Mouse (Mus musculus) G1E (cell line): ENCODE data around the gene Cox7b2. TPM values are rescaled to one million over a fixed set of nuclear protein-coding genes. Genes with fewer than 3 reads are reported as not detected.

ENCODE experiments used
- ATAC-seq: 2 replicates; pipeline ENCODE4 v1.8.0; 2016; ENCODE audit warnings: mild to moderate bottlenecking; ENCODE audit not compliant: insufficient number of reproducible peaks, poor library complexity, low FRiP score, severe bottlenecking; ENCODE audit errors: extremely low read depth
- DNase-seq: peaks from one replicate; pipeline ENCODE4 v3.0.0; 2012; ENCODE audit warnings: low spot score
- H3K27me3 ChIP-seq: 2 replicates; pipeline ENCODE4 v1.6.1; 2012; ENCODE audit warnings: mild to moderate bottlenecking, low read length, inconsistent platforms; ENCODE audit not compliant: insufficient read depth
- H3K36me3 ChIP-seq: replicated peaks from 2 replicates; pipeline ENCODE3; 2012; ENCODE audit warnings: mild to moderate bottlenecking, inconsistent platforms
- H3K4me1 ChIP-seq: 2 replicates; pipeline ENCODE4 v1.6.1; 2012; ENCODE audit warnings: low read depth, low read length, inconsistent platforms, mixed read lengths; ENCODE audit not compliant: insufficient read depth
- H3K4me3 ChIP-seq: 2 replicates; pipeline ENCODE4 v1.5.1; 2012; ENCODE audit warnings: low read depth, mild to moderate bottlenecking, inconsistent platforms, low read length, moderate library complexity, mixed read lengths
- H3K9me3 ChIP-seq: replicated peaks from 2 replicates; pipeline ENCODE4 v1.6.1; 2012; ENCODE audit warnings: inconsistent platforms
- CTCF ChIP-seq: IDR thresholded peaks from 2 replicates; pipeline ENCODE4 v1.5.1; 2012; ENCODE audit warnings: low read depth, low read length, inconsistent platforms, mixed read lengths
- GATA1 ChIP-seq: IDR thresholded peaks from 2 replicates; pipeline ENCODE4 v1.6.1; 2012; ENCODE audit warnings: borderline replicate concordance, low read length, inconsistent platforms, mixed read lengths
- GATA2 ChIP-seq: IDR thresholded peaks from 2 replicates; pipeline ENCODE4 v1.6.1; 2012; ENCODE audit warnings: low read depth, low read length, inconsistent platforms, borderline replicate concordance
- POLR2AphosphoS5 ChIP-seq: IDR thresholded peaks from 2 replicates; pipeline ENCODE4 v1.6.1; 2012; ENCODE audit warnings: low read depth, low read length, inconsistent platforms; ENCODE audit not compliant: insufficient replicate concordance
- TAL1 ChIP-seq: conservative IDR thresholded peaks from 2 replicates; pipeline ENCODE4 v1.6.1; 2012; ENCODE audit warnings: low read depth, low read length, inconsistent platforms, mixed read lengths
- polyA plus RNA-seq: library from polyadenylated mRNA; stranded (reverse); fragments of >175 nt; gene quantifications from 2 replicates; pipeline ENCODE4 v1.2.3, GENCODE M21; 2012
- total RNA-seq, 2 experiments: library from RNA; stranded (forward) in 1 of 2; stranded (reverse) in 1 of 2; fragments of 200-1000 nt in 1 of 2; fragments of >200 nt in 1 of 2; fragmentation: Nextera tagmentation in 1 of 2; gene quantifications; 2 replicates each; pipeline ENCODE4 v1.2.3; 2014 to 2017

Cox7b2 gene
- total and polyA plus RNA-seq, 3 experiments, result not detected

DNA sequence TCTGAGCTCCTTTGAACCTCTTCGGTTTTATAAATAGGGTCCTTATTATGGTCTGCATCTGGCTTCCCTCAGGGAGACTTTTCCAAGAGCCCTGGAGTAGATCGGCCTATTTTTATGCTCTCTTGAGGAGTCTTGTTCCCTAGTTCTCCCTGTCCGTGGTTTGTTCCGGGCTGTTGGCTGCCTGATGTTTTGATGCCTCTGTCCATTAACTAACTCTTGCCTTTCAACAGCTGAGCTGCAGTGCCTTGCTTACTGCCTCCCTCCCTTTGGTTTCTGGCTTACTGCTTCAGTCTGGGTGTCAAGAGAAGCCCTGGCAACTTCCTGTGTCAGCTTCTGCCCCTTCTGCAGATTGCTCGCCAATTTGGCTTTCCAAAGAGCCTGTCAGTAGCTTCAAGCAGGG, 52.4 kb downstream of the Cox7b2 start:
- DNase-seq (no peak), ATAC-seq (no peak)
- no peak overlapping the region for H3K4me3 ChIP-seq
- TF ChIP-seq GATA2 (no peak), CTCF (no peak), POLR2AphosphoS5 (no peak), GATA1 (no peak), TAL1 (no peak)
- no peaks in the 10 kb centered on the region for H3K4me1 ChIP-seq
- no peaks in the 10 kb centered on the region for H3K36me3 ChIP-seq
- no peaks in the 10 kb centered on the region for H3K9me3 ChIP-seq
- H3K27me3 ChIP-seq, result no peaks in the 10 kb centered on the region

DNA sequence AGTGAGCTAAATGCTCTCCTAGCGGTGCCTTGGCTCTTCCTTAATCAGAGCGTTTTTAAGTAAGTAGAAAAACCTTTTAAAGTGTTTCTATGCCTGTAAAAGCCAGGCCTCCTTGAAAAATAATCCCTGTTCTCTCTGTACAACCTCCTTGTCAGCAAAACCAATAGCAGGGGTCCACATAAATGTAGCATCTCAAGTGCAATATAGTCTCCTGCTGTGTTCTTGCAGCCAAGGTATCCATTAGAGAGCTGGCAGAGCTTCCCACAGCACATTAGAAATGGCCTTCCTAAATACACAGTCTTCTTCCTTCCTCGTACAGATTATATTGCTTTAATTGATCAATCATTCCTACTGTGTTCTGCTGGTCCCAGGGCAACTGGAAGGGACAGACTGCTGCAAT, 91.0 kb downstream of the Cox7b2 start:
- Histone ChIP-seq H3K36me3 (no peaks in the 10 kb centered on the region), H3K4me1 (no peaks in the 10 kb centered on the region), H3K9me3 (no peaks in the 10 kb centered on the region), H3K4me3 (no peak overlapping the region), H3K27me3 (no peaks in the 10 kb centered on the region)
- no peak for DNase-seq
- no peak for ATAC-seq
- TF ChIP-seq GATA1, result no peak
- no peak for TF ChIP-seq GATA2
- TF ChIP-seq CTCF, result no peak
- no peak for TF ChIP-seq POLR2AphosphoS5
- TF ChIP-seq TAL1, result no peak

DNA sequence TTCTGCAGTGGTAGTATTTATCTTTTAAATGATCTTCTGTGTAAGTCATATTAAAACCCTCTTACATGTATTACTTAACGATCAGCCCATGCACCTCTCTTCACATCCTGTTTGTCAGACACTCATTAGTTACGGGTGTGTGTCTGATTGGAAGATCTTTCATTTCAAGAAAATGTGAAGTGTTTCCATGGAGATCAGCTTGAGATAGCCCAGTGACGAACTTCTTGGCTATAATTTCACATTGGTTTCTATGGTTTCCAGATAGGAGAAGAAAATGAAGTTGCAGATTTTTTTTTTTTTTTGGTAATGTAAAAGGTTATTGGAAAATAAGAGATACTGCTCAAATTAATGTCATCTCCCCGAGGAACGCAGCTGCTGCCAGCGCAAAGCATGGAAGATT, 107.8 kb downstream of the Cox7b2 start:
- no peak for ATAC-seq
- TF ChIP-seq GATA2 (no peak), CTCF (no peak), POLR2AphosphoS5 (no peak), GATA1 (no peak), TAL1 (no peak)
- Histone ChIP-seq H3K4me1 (no peaks in the 10 kb centered on the region), H3K9me3 (no peaks in the 10 kb centered on the region), H3K27me3 (no peaks in the 10 kb centered on the region), H3K36me3 (no peaks in the 10 kb centered on the region), H3K4me3 (no peak overlapping the region)
- no peak for DNase-seq

Other genes starting within 250 kb of the Cox7b2 start
- gene Gabrb1, start 109.9 kb upstream of the Cox7b2 start, total RNA-seq (2014; fragmentation: Nextera tagmentation), result not detected in 2 replicates
- 0.11 and 0.12 TPM in 2 replicates for gene Gabrb1, start 109.9 kb upstream of the Cox7b2 start, total RNA-seq (2017)
- gene Gabrb1, start 109.9 kb upstream of the Cox7b2 start, polyA plus RNA-seq, result not detected in 2 replicates
- gene Gabra4, start 110.1 kb upstream of the Cox7b2 start, total RNA-seq (2014; fragmentation: Nextera tagmentation), result not detected in 2 replicates
- 0.16 and 0.17 TPM in 2 replicates for gene Gabra4, start 110.1 kb upstream of the Cox7b2 start, total RNA-seq (2017)
- gene Gabra4, start 110.1 kb upstream of the Cox7b2 start, polyA plus RNA-seq, result not detected in 2 replicates